16 mouse cellular contexts compared by ENCODE assay signal in genomic region chr4:141791486-141791885, GRCm38 (mm10). TPM values are rescaled to one million over a fixed set of nuclear protein-coding genes. Genes with fewer than 3 reads are reported as not detected.
A peak's percentile ranks its signal among the peaks of the same experiment; 100 is the strongest.
DNase-seq lines count a peak whose midpoint lies in the region; ATAC-seq lines count a peak whose summit lies in the region.
"Had no signal": no experiment of that assay in that cellular context is flagged by ENCODE, and none has a peak within 500 bp of the region (broad histone marks: within the 10 kb centered on the region; RNA-seq: fewer than 3 reads in every experiment).

No protein-coding gene starts in this region.

- WGBS in hindbrain, embryonic 14.5 days: 92% methylated on average over 7 of the region's 7 CpGs
- 90% methylated on average over 7 of the region's 7 CpGs for WGBS in hindbrain, embryonic 11.5 days
- WGBS in midbrain, embryonic 13.5 days: 93% methylated on average over 7 of the region's 7 CpGs
- WGBS in midbrain, embryonic 10.5 days: 92% methylated on average over 7 of the region's 7 CpGs

- peaks cover 21% of the 10 kb centered on the region for H3K4me1 ChIP-seq in hindbrain, embryonic 14.5 days (replicated peaks; ENCODE audit: control insufficient read depth, insufficient read depth, low read length)
- peaks cover 4% of the 10 kb centered on the region; the same call in 1 of the 2 replicates for H3K4me1 ChIP-seq in hindbrain, embryonic 11.5 days (replicated peaks; ENCODE audit: control insufficient read depth, insufficient read depth, low read length)
- peaks cover 37% of the 10 kb centered on the region for H3K4me1 ChIP-seq in midbrain, embryonic 13.5 days (replicated peaks)
- peaks cover 37% of the 10 kb centered on the region for H3K4me1 ChIP-seq in midbrain, embryonic 10.5 days

- H3K9ac ChIP-seq in hindbrain, embryonic 14.5 days: no peak overlapping the region
- no peak overlapping the region for H3K9ac ChIP-seq in hindbrain, embryonic 11.5 days (ENCODE audit: low read depth, low read length)
- no peak overlapping the region for H3K9ac ChIP-seq in midbrain, embryonic 13.5 days (replicated peaks)

- H3K4me3 ChIP-seq in hindbrain, embryonic 14.5 days (replicated peaks; ENCODE audit: low read length): no peak overlapping the region
- no peak overlapping the region for H3K4me3 ChIP-seq in hindbrain, embryonic 11.5 days (ENCODE audit: low read depth, low read length)
- no peak overlapping the region for H3K4me3 ChIP-seq in midbrain, embryonic 13.5 days (replicated peaks)
- no peak overlapping the region for H3K4me3 ChIP-seq in midbrain, embryonic 10.5 days

- no peaks in the 10 kb centered on the region for H3K9me3 ChIP-seq in hindbrain, embryonic 14.5 days (ENCODE audit: control insufficient read depth, low read length)
- H3K9me3 ChIP-seq in hindbrain, embryonic 11.5 days (ENCODE audit: control insufficient read depth, low read length): no peaks in the 10 kb centered on the region
- no peaks in the 10 kb centered on the region for H3K9me3 ChIP-seq in midbrain, embryonic 13.5 days
- H3K9me3 ChIP-seq in midbrain, embryonic 10.5 days (replicated peaks): no peaks in the 10 kb centered on the region
- H3K9me3 ChIP-seq: forebrain, embryonic 15.5 days; heart, embryonic 10.5 days had no signal

- 0 out of 2 replicates have a peak overlapping the region, but pooled peaks have one; percentile 83 for H3K27ac ChIP-seq in hindbrain, embryonic 14.5 days
- no peak overlapping the region for H3K27ac ChIP-seq in hindbrain, embryonic 11.5 days (ENCODE audit: low read depth, low read length)
- 0 out of 2 replicates have a peak overlapping the region, but pooled peaks have one; percentile 55 for H3K27ac ChIP-seq in midbrain, embryonic 13.5 days
- H3K27ac ChIP-seq in midbrain, embryonic 10.5 days (replicated peaks): no peak overlapping the region

- peaks cover 14% of the 10 kb centered on the region for H3K36me3 ChIP-seq in hindbrain, embryonic 14.5 days (replicated peaks; ENCODE audit: control insufficient read depth, insufficient read depth)
- H3K36me3 ChIP-seq in hindbrain, embryonic 11.5 days (ENCODE audit: control insufficient read depth, insufficient read depth, low read length): no peaks in the 10 kb centered on the region
- H3K36me3 ChIP-seq in midbrain, embryonic 13.5 days: peaks cover 17% of the 10 kb centered on the region
- H3K36me3 ChIP-seq in midbrain, embryonic 10.5 days: peaks cover 22% of the 10 kb centered on the region
- H3K36me3 ChIP-seq: forebrain, embryonic 15.5 days had no signal

- peak; percentile 60 for DNase-seq in cerebellum, adult 9-10 months
- no peak for DNase-seq in cerebellum, postnatal 36 days
- DNase-seq in hindbrain, embryonic 14.5 days (ENCODE audit: low spot score): no peak
- DNase-seq in hindbrain, embryonic 11.5 days (ENCODE audit: low spot score): no peak
- no peak for DNase-seq in midbrain, embryonic 10.5 days (ENCODE audit: low spot score)
- peak; percentile 23 for DNase-seq in naive thymus-derived CD4-positive, alpha-beta T cell, adult 2 months (ENCODE audit: low read depth)
- DNase-seq in ovary, adult 18-20 months (ENCODE audit: low spot score): no peak
- DNase-seq: kidney, adult 9 months had no signal

- H3K4me2 ChIP-seq in hindbrain, embryonic 14.5 days (replicated peaks): 0 out of 2 replicates have a peak overlapping the region, but pooled peaks have one; percentile 66
- no peak overlapping the region for H3K4me2 ChIP-seq in hindbrain, embryonic 11.5 days (replicated peaks; ENCODE audit: low read depth, low read length)
- no peak overlapping the region for H3K4me2 ChIP-seq in midbrain, embryonic 13.5 days (replicated peaks)

- no peaks in the 10 kb centered on the region for H3K27me3 ChIP-seq in hindbrain, embryonic 14.5 days (ENCODE audit: control insufficient read depth, insufficient read depth, low read length)
- no peaks in the 10 kb centered on the region for H3K27me3 ChIP-seq in hindbrain, embryonic 11.5 days (ENCODE audit: control insufficient read depth, insufficient read depth, low read length)
- H3K27me3 ChIP-seq in midbrain, embryonic 13.5 days: no peaks in the 10 kb centered on the region
- no peaks in the 10 kb centered on the region for H3K27me3 ChIP-seq in midbrain, embryonic 10.5 days (ENCODE audit: low read depth, poor library complexity, severe bottlenecking)
- H3K27me3 ChIP-seq: forebrain, embryonic 15.5 days; Patski had no signal

- no peak for ATAC-seq in hindbrain, embryonic 14.5 days (ENCODE audit: low FRiP score)
- ATAC-seq in hindbrain, embryonic 11.5 days (ENCODE audit: low FRiP score): no peak
- no peak for ATAC-seq in midbrain, embryonic 13.5 days

RNA-seq across cellular contexts. Expression of gene Dnajc16, which starts 0.8 kb away (rescaled TPM):
- 5.5 and 6.3 TPM in 2 replicates for polyA plus RNA-seq in hindbrain, embryonic 14.5 days (2014; fragmentation: Nextera tagmentation; extraction: Ambion mirVana)
- polyA plus RNA-seq in hindbrain, embryonic 11.5 days (2014; fragmentation: Nextera tagmentation; extraction: Ambion mirVana): 4.9 and 5.4 TPM in 2 replicates
- polyA plus RNA-seq in midbrain, embryonic 13.5 days (2015; fragmentation: Nextera tagmentation; extraction: Ambion mirVana): 5.7 and 6.9 TPM in 2 replicates
- 4.4 and 5.3 TPM in 2 replicates for polyA plus RNA-seq in midbrain, embryonic 10.5 days (2016; fragmentation: Nextera tagmentation; extraction: Ambion mirVana)

RNA-seq across cellular contexts. Expression of gene Casp9, which starts 1.9 kb away (rescaled TPM):
- polyA plus RNA-seq in hindbrain, embryonic 14.5 days (2014; fragmentation: Nextera tagmentation; extraction: Ambion mirVana): 17.6 and 18.7 TPM in 2 replicates
- 17.3 and 17.6 TPM in 2 replicates for polyA plus RNA-seq in hindbrain, embryonic 11.5 days (2014; fragmentation: Nextera tagmentation; extraction: Ambion mirVana)
- 19.1 and 23.2 TPM in 2 replicates for polyA plus RNA-seq in midbrain, embryonic 13.5 days (2015; fragmentation: Nextera tagmentation; extraction: Ambion mirVana)
- 24.4 and 28.8 TPM in 2 replicates for polyA plus RNA-seq in midbrain, embryonic 10.5 days (2016; fragmentation: Nextera tagmentation; extraction: Ambion mirVana)

RNA-seq across cellular contexts. Expression of gene Cela2a, which starts 34.5 kb away (rescaled TPM):
- not detected in 2 replicates for polyA plus RNA-seq in hindbrain, embryonic 14.5 days (2014; fragmentation: Nextera tagmentation; extraction: Ambion mirVana)
- not detected in 2 replicates for polyA plus RNA-seq in hindbrain, embryonic 11.5 days (2014; fragmentation: Nextera tagmentation; extraction: Ambion mirVana)
- not detected in 2 replicates for polyA plus RNA-seq in midbrain, embryonic 13.5 days (2015; fragmentation: Nextera tagmentation; extraction: Ambion mirVana)
- not detected in 2 replicates for polyA plus RNA-seq in midbrain, embryonic 10.5 days (2016; fragmentation: Nextera tagmentation; extraction: Ambion mirVana)
- polyA plus RNA-seq: embryonic facial prominence, embryonic 14.5 days; forebrain, embryonic 15.5 days; heart, embryonic 10.5 days; lung, postnatal 0 days; midbrain, embryonic 11.5 days; Patski had no signal

RNA-seq across cellular contexts. Expression of gene Agmat, which starts 45.0 kb away (rescaled TPM):
- 0.23 TPM in 1 of 2 replicates, not detected in the other for polyA plus RNA-seq in hindbrain, embryonic 14.5 days (2014; fragmentation: Nextera tagmentation; extraction: Ambion mirVana)
- 0.14 TPM in 1 of 2 replicates, not detected in the other for polyA plus RNA-seq in hindbrain, embryonic 11.5 days (2014; fragmentation: Nextera tagmentation; extraction: Ambion mirVana)
- polyA plus RNA-seq in midbrain, embryonic 13.5 days (2015; fragmentation: Nextera tagmentation; extraction: Ambion mirVana): not detected in 2 replicates
- not detected in 2 replicates for polyA plus RNA-seq in midbrain, embryonic 10.5 days (2016; fragmentation: Nextera tagmentation; extraction: Ambion mirVana)
- polyA plus RNA-seq: forebrain, embryonic 15.5 days; midbrain, embryonic 11.5 days; Patski had no signal

RNA-seq across cellular contexts. Expression of gene Ctrc, which starts 54.7 kb away (rescaled TPM):
- polyA plus RNA-seq in hindbrain, embryonic 14.5 days (2014; fragmentation: Nextera tagmentation; extraction: Ambion mirVana): not detected in 2 replicates
- not detected in 2 replicates for polyA plus RNA-seq in hindbrain, embryonic 11.5 days (2014; fragmentation: Nextera tagmentation; extraction: Ambion mirVana)
- not detected in 2 replicates for polyA plus RNA-seq in midbrain, embryonic 13.5 days (2015; fragmentation: Nextera tagmentation; extraction: Ambion mirVana)
- not detected in 2 replicates for polyA plus RNA-seq in midbrain, embryonic 10.5 days (2016; fragmentation: Nextera tagmentation; extraction: Ambion mirVana)
- polyA plus RNA-seq: embryonic facial prominence, embryonic 14.5 days; forebrain, embryonic 15.5 days; heart, embryonic 10.5 days; lung, postnatal 0 days; midbrain, embryonic 11.5 days; Patski; stomach, postnatal 0 days had no signal

Comparison
In these comparisons a context has a peak if more than half of its experiments do, and no peak if none do; other contexts are left out.
1. DNase-seq: peak in cerebellum, adult 9-10 months (single experiment) and naive thymus-derived CD4-positive, alpha-beta T cell, adult 2 months (single experiment); none in cerebellum, postnatal 36 days (0 of 2), hindbrain, embryonic 14.5 days (single experiment), hindbrain, embryonic 11.5 days (single experiment), midbrain, embryonic 10.5 days (single experiment) and ovary, adult 18-20 months (single experiment).
2. H3K27ac ChIP-seq: peak in hindbrain, embryonic 14.5 days (single experiment) and midbrain, embryonic 13.5 days (single experiment); none in hindbrain, embryonic 11.5 days (single experiment) and midbrain, embryonic 10.5 days (single experiment).